Mouse (Mus musculus) spleen, adult 2 months (tissue): Measurements from ENCODE around the gene Zfp609. TPM values are rescaled to one million over a fixed set of nuclear protein-coding genes. Genes with fewer than 3 reads are reported as not detected.

ENCODE experiments used
- DNase-seq, 2 experiments: peaks; one replicate each; pipeline versions ENCODE4 v3.0.0 to v3.0.0-alpha.2; 2012 to 2021; ENCODE audit warnings: low spot score in 2 of 2, low read depth in 1 of 2
- H3K27ac ChIP-seq: fragments of 200-500 bp; 2 replicates; pipeline ENCODE4 v1.5.1; 2012; ENCODE audit warnings: low read length, inconsistent platforms; ENCODE audit not compliant: insufficient read depth
- H3K27me3 ChIP-seq: fragments of 200-500 bp; 2 replicates; pipeline ENCODE4 v1.6.1; 2012; ENCODE audit warnings: mild to moderate bottlenecking, moderate library complexity, low read length, inconsistent platforms; ENCODE audit not compliant: control insufficient read depth, insufficient read depth
- H3K36me3 ChIP-seq: fragments of 200-500 bp; 2 replicates; pipeline ENCODE4 v1.6.1; 2012; ENCODE audit warnings: mild to moderate bottlenecking, low read length, inconsistent platforms; ENCODE audit not compliant: control insufficient read depth, insufficient read depth
- H3K4me1 ChIP-seq: fragments of 200-500 bp; 2 replicates; pipeline ENCODE4 v1.6.1; 2011; ENCODE audit warnings: inconsistent platforms; ENCODE audit not compliant: control insufficient read depth, insufficient read depth, insufficient read length
- H3K4me3 ChIP-seq: fragments of 200-500 bp; 2 replicates; pipeline ENCODE4 v1.5.1; 2011; ENCODE audit warnings: mild to moderate bottlenecking, inconsistent platforms; ENCODE audit not compliant: insufficient read depth, insufficient read length; ENCODE audit errors: extremely low read depth
- CTCF ChIP-seq: fragments of 200-500 bp; IDR thresholded peaks from 2 replicates; pipeline ENCODE4 v1.5.1; 2011; ENCODE audit warnings: mild to moderate bottlenecking, inconsistent platforms; ENCODE audit not compliant: insufficient read depth, insufficient read length, insufficient replicate concordance; ENCODE audit errors: extremely low read depth
- POLR2A ChIP-seq: fragments of 200-500 bp; IDR thresholded peaks from 2 replicates; pipeline ENCODE4 v1.6.1; 2011; ENCODE audit warnings: low read depth, low read length, inconsistent platforms
- WGBS: fragments of 180-500 bp; shearing (Covaris S2); methylation state at CpG from one replicate; pipeline ENCODE4 v1.1.7; 2018; 5-methylcytosine and 5-hydroxymethylcytosine counted together
- polyA plus RNA-seq: library from polyadenylated mRNA; depleted of rRNA; stranded (reverse); fragments of >200 nt; gene quantifications from 2 replicates; pipeline ENCODE4 v1.2.3, GENCODE M21; 2012; rRNA removed

The Zfp609 gene
- 3.5 and 3.8 TPM in 2 replicates for polyA plus RNA-seq

DNA sequence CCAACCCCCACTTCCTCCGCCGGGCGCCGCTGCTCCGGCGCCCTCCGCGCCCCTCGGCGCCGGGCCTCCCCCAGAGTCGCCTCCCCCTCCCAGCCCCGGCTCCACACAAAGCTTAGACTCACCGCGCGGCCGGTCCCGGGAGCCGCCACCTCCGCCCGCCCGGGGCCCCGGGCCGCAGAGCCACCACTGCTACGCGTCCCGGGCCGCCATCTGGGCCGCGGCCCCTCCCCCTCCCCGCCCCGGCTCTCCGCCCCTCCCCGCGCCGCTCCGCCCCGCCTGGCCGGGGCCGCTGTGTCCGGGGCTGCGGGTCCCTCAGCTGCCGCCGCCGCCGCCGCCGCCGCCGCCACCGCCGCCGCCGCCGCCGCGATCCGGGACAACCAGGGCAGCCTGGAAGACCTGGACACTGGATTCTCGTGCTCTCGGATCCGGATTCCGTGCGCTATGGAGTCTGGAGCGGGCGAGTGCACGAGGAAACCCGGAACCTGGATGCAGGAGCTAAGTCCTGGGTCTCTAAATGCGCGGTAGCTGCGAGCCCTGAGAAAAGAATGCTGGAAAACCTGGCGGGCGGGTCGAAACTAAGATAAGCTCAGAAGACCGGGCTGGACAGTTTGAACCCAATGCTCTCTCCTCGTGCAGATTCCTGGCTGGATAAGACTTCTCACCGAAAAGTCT is at the start of gene Zfp609:
Gene Zfp609, minus strand, starts transcription at position 221 of the 672 bp plus-strand sequence.
- peaks cover under 1% of the 10 kb centered on the region; the same call in 1 of the 2 replicates for H3K36me3 ChIP-seq
- H3K27ac ChIP-seq: peak within 1 kb of the TSS; percentile 39; the same call in 1 of the 2 replicates
- WGBS: under 1% methylated on average over 48 of the region's 76 CpGs
- H3K4me3 ChIP-seq: peak within 1 kb of the TSS; percentile 82
- peak; percentile 58 to 74 for DNase-seq
- H3K27me3 ChIP-seq: peaks cover 4% of the 10 kb centered on the region
- no peak for TF ChIP-seq POLR2A
- no peak for TF ChIP-seq CTCF
- no peaks in the 10 kb centered on the region for H3K4me1 ChIP-seq

DNA sequence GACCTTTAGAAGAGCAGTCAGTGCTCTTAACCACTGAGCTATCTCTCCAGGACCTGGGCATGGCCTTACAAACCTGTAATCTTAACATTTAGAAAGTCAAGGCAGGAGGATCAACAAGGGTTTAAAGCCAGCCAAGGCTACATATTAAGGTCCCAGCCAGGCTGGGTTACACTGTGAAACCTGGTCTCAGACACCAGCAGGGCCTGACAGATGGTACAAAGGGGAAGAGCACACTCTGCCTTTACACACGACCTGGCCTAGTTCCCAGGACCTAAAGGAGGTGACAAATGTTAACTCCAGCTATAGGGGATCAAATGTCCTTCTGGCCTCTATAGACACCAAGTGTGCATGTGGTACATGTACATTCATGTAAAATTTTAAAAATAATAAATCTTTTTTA is 32.3 kb upstream of the Zfp609 start:
- Histone ChIP-seq H3K27me3 (no peaks in the 10 kb centered on the region), H3K4me1 (no peaks in the 10 kb centered on the region), H3K27ac (no peak overlapping the region), H3K4me3 (no peak overlapping the region), H3K36me3 (peaks cover 23% of the 10 kb centered on the region)
- DNase-seq: no peak
- TF ChIP-seq CTCF (no peak), POLR2A (no peak)
- WGBS: 74% methylated on average over 1 of the region's 1 CpGs

DNA sequence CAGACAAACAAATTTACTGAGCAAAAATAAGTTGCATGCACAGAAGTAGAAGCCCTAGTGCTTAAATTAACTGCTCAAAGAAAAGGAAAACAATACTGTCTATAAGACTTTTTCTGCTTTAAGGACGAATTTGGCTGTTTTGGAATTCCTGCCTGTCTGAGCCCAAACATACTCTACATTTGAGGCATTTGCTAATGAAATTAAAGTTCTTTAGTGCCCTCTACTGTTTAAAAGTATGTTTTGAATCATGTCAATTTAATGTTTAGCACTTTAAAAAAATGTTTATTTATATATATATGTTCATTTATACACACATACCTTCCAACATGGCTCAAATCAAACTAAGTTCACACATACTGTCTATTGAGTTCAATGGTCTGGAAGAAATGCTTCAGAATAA is 22.8 kb upstream of the Zfp609 start:
- no peaks in the 10 kb centered on the region for H3K4me1 ChIP-seq
- DNase-seq: no peak
- 38% methylated on average over 1 of the region's 1 CpGs for WGBS

DNA sequence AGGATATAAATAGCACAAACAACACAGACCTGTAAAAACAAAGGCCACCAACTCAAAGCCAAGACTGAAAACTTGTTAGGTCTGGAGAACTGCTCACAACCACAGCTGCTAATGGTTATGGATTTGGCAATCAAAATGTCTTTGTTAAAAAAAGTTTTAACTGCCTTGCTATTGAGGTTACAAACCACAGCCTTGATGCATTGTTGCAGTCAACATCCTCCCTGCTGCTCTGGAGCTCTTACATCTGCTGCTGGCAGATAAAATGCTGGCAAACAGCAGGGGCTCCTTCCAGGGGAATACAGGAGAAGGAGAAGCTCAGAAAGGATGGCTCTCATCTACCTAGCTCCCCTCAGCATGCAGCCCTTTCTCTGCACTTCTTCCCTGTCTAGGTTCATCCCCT is 20.8 kb upstream of the Zfp609 start:
- TF ChIP-seq POLR2A (no peak), CTCF (no peak)
- Histone ChIP-seq H3K27ac (no peak overlapping the region), H3K27me3 (no peaks in the 10 kb centered on the region), H3K4me3 (no peak overlapping the region), H3K36me3 (peaks cover 18% of the 10 kb centered on the region), H3K4me1 (no peaks in the 10 kb centered on the region)
- DNase-seq: no peak

More for the DNA sequence above, 22.8 kb upstream of the Zfp609 start:
- TF ChIP-seq CTCF (no peak), POLR2A (no peak)
- Histone ChIP-seq H3K27ac (no peak overlapping the region), H3K27me3 (no peaks in the 10 kb centered on the region), H3K36me3 (peaks cover 23% of the 10 kb centered on the region), H3K4me3 (no peak overlapping the region)

DNA sequence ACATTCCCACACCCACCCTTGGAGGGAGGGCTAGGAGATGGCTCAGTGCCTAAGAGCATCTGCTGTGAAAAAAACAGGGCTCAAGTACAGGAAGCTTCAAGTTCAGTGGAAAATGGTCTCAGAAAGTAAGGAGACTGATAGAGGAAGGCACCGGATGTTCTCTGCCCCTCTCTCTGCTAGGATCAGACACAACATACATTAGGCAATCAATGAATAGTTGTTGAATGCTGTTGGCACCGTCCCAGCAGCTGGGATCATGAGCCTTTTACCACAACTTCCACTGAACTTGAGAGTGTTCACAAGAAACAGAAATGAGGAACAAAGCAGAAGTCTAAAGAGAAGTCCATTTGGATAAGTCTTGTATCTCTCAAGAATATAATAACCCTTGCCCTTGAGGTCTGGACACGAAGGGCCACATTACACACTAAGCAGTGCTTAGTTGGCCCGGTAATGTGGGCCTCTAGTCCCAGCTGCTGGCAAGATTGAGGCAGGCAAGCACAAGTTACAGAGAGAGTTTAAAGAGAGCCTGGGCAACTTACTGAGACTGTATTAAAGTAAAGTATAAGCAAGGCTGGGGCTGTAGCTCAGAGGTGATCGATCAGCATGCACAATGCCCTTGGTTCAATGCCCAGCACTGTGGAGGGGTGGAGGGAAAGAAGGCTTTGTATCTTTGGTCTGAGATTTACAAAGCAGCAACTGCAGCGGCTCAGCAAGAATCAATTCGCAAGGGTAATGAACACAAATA is 17.2 kb upstream of the Zfp609 start:
- no peak for DNase-seq
- Histone ChIP-seq H3K36me3 (peaks cover 4% of the 10 kb centered on the region), H3K27ac (peak overlapping the region; percentile 16; the same call in 1 of the 2 replicates), H3K4me3 (no peak overlapping the region), H3K27me3 (no peaks in the 10 kb centered on the region), H3K4me1 (no peaks in the 10 kb centered on the region)
- 58% methylated on average over 7 of the region's 7 CpGs for WGBS
- no peak for TF ChIP-seq CTCF
- no peak for TF ChIP-seq POLR2A

DNA sequence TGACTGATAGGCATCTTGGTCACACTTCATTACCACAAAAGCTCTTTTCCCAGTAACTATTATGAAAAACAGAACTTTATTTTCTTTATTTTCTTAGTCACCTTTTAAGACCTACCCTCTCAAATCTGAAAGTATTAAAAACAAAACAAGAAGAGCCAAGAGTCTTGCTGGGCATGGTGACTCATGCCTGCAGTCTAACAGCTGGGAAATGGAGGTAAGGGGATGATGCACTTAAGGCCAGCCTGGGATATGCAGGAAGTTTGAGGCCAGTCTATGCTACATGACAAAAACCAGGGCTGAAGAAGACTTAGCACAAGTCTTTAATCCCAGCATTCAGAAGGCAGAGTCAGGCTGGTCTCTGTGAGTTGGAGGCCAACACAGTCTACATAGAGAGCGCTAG is 12.5 kb upstream of the Zfp609 start:
- no peak overlapping the region for H3K27ac ChIP-seq
- 100% methylated on average over 1 of the region's 1 CpGs for WGBS
- TF ChIP-seq CTCF: no peak
- TF ChIP-seq POLR2A: no peak

DNA sequence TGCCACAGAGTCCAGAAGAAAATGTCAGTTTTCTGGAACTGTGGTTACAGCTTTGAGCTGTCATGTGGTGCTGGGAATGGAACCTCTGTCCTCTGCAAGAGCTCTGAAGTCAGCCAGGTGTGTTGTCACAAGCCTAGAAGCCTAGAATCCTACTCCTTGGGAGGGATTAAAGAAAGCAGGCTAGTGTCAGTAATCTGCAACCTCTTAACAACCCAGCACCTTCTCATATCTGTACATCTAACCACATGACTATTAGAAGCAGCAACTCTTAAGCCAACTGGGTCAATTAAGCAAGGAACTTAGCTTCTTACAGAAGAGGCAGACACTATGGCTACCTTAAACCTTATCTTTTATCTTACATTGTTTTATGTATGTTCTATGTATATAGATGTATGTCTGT is 9.6 kb upstream of the Zfp609 start:
- TF ChIP-seq CTCF (no peak), POLR2A (no peak)
- no peak overlapping the region for H3K4me3 ChIP-seq
- no peak overlapping the region for H3K27ac ChIP-seq
- no peaks in the 10 kb centered on the region for H3K4me1 ChIP-seq
- no peaks in the 10 kb centered on the region for H3K27me3 ChIP-seq
- peaks cover 9% of the 10 kb centered on the region for H3K36me3 ChIP-seq
- no peak for DNase-seq

More for the DNA sequence above, 12.5 kb upstream of the Zfp609 start:
- peaks cover 6% of the 10 kb centered on the region for H3K36me3 ChIP-seq
- H3K27me3 ChIP-seq: no peaks in the 10 kb centered on the region
- H3K4me1 ChIP-seq: no peaks in the 10 kb centered on the region
- no peak for DNase-seq
- H3K4me3 ChIP-seq: no peak overlapping the region
